Mouse (Mus musculus): ENCODE measurements around the gene Usp16.

Gene Usp16

DNA sequence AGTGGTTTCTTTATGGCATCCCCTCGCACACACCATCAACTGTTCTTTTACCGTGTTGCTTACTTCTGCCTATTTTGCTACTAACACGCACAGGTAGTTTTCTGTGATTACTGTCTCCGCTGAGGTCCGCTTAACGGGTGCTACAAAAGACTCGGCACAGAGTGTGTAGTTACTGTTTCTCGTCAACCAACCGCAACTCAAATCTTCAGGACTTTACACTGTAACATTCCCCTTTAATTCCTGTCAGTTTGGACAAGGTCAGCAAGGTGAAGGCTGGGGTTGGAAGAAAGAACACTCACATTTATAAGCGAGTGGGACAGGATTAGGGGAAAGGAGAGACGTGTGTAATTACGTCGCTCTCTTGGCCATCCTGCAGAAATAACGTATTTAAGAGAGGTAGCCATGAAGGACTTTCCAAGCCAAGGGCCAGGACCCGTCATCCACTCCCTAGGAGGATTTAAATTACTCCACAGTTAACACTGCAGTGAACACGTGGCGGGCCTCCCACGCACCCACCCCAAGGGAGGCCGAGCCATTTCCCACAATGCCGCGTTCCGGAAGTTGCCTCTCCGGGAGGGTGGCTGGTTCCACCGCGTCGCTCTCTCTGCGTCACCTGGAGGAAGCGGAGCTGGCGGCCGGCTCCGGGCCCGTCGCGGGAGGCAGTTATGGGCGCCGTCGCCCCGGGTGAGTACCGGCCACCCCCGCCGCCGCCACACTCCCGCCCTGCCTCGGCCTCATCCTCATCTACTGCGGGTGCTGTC is at the start of gene Usp16:
TSS of gene Usp16 (plus strand) at position 285 of the 761 bp plus-strand sequence.
- peak; percentile 86 for DNase-seq (ENCODE audit: low read depth)

- DNase-seq (ENCODE audit: low read depth): peak; percentile 59
Observed at GRCm38 (mm10) chr16:87405001-87405400, 49.5 kb upstream of the Usp16 start.

GRCm38 (mm10) chr16:87420662-87421061 is 33.8 kb upstream of the Usp16 start:
- DNase-seq (ENCODE audit: low read depth): no peak

DNA sequence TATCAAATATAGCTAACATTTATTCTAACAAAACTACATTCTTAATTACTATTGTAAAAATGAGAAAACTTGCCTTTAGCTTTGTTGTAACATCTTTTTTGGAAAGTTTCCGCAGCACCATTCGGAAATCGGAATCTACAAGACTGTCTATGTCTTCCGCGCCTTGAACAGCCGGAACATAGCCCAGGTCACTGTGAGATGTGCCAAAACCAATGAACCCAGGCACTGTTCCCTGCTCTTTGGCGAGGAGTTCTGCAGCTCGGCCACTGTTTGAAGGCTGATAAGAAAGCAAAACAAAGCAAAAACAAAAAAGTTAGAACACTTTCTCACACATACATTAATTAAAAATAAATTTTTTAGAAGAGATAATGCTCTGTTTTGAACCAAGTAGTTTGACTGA is 27.0 kb upstream of the Usp16 start:
- no peak for DNase-seq (ENCODE audit: low read depth)

DNA sequence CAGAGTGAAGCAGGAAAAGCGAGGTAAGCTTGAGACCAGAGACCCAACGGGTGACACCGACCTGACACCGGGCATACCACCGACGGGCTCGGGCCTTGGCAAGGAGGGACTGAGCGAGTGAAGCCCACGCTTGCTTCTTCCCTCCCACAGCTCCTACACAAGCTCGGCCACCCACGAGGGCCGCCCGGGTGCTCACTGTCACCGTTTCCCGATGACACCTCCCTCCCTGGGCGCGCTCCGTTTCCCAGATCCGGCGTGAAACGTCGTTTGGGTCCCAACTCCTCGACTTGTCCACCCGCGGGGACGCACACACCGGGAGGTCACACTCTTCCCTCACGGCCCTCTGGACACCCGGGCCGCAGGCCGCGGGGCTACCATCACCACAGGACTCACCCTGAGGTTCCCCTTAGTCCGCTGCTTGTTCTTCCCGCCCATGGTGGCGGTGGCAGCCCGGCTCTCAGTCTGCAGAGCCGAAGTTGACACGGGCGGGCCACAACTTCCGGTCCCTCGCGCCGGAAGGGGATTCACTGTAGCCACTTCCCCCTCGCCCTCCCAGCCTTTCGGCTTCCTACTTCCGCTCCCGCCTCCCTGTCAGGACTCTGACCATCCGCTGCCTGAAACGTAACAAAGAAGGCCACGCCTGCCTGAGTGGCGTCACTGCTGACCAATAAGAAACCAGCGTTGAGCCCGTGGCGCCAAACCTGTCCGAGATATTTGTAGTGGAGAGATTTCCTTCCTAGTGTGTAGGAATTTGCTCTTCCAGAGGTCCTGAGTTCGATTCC is 22.3 kb upstream of the Usp16 start, which contains the start of gene Ltn1:
TSS of gene Ltn1 (minus strand) at position 580 of the 782 bp plus-strand sequence.
- peak; percentile 98 for DNase-seq (ENCODE audit: low read depth)

DNA sequence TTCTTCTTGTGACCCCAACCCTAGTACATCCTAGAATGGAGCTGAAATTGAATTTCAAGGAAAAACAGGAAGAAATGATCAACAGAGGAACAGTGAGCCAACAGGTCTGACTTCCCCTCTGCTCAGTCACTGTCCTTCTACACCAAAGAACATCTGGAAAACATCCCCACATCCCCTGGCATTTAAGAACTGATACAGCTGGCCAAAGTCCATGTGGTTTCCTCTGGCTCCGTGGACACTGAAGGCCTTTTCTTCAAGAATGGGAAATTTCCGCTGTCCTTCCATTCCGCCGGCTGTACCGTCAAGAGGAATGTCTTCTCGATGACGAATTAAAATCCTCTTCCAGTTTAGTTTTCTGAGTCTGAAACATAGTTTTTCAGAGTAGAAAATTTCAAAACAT is 20.2 kb upstream of the Usp16 start:
- DNase-seq (ENCODE audit: low read depth): no peak

DNA sequence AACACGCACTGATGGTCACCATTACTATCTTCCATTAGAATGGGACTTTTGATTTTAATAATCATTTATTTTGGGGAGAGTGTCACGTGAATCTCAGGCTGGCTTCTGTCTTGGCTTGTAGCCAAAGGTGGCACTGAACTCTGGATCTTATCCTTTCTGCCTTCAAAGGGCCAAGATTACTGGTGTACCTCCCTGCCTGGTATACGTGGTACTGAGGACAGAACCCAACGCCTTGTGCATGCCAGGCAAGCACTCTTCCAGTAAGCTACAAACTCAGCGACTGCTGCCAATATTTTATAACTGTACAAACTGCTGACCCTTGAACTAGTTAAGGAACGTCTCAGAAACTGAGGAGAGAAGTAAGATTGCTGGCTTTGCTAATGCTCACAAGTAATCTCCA is 19.6 kb upstream of the Usp16 start:
- no peak for DNase-seq (ENCODE audit: low read depth)

- no peak for DNase-seq (ENCODE audit: low read depth)
Observed at GRCm38 (mm10) chr16:87435411-87436205, 18.9 kb upstream of the Usp16 start.

- DNase-seq (ENCODE audit: low read depth): no peak
Observed at GRCm38 (mm10) chr16:87437096-87437495, 17.4 kb upstream of the Usp16 start.

GRCm38 (mm10) chr16:87438697-87439096 is 15.8 kb upstream of the Usp16 start:
- DNase-seq (ENCODE audit: low read depth): no peak

DNA sequence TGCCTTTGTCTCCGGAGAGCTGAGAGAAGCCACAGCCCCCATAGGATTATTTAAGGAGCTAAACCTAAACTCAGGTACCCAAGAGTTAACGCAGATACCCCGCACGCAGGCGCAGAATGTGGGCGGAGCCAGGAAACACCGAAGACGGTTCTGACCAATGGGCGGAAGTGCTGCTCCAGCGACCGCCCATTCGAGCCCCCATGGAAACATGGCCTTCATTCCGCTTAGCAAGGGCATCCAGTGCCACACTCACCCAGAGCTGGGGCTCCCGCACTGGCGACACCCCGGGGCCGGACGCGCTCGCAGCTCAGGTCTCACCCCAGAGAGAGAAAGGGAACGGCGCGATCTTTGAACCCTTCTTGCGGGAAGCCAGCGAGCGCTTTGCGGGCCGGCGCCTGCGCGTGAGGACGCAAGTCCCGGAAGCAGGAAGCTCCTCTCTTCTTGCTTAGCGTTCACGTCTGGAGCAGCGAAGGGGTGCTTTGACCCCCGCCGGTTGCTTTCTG is 14.3 kb upstream of the Usp16 start, which contains the start of gene Rwdd2b:
TSS of gene Rwdd2b (minus strand) at position 390 of the 503 bp plus-strand sequence.
- peak; percentile 94 for DNase-seq (ENCODE audit: low read depth)

DNA sequence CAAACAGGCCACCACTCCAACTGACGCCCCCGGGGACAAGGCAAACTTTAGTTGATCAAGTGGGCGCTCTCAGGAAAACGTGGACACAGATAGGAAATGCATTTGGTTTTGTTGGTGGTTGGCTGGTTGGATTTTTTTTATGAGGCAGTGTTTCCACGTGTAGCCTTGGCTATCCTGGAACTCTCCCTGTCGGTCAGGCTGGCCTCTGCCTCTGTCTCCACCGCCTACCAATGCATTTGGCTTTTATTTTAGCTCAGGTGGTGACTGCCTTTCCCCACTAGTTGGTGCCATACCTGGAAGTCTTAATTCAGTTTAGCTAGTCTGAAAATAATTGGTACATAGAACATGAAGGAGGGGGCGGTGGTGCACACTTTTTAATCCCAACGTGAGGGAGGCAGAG is 13.4 kb upstream of the Usp16 start:
- no peak for DNase-seq (ENCODE audit: low read depth)

DNA sequence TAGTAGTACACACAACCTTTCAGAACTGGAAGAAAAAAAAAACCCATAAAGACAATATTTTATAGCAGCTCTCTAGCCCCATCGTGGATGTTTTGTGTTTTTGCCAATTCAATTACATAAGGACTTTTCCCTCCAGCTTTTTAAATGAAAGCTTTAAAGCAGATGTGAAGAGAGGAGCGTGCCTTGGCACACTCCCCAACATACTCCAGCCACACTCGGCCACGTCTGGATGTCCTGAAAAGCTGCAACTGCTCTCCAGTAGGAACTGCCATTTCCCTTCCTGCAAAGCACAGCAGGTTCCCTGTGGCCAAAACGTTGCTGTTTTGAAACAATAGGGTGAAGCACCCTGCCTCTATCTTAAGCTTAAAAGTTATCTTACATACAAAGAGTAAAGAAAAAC is 12.2 kb upstream of the Usp16 start:
- no peak for DNase-seq (ENCODE audit: low read depth)

GRCm38 (mm10) chr16:87443245-87443644 is 11.3 kb upstream of the Usp16 start:
- no peak for DNase-seq (ENCODE audit: low read depth)

DNA sequence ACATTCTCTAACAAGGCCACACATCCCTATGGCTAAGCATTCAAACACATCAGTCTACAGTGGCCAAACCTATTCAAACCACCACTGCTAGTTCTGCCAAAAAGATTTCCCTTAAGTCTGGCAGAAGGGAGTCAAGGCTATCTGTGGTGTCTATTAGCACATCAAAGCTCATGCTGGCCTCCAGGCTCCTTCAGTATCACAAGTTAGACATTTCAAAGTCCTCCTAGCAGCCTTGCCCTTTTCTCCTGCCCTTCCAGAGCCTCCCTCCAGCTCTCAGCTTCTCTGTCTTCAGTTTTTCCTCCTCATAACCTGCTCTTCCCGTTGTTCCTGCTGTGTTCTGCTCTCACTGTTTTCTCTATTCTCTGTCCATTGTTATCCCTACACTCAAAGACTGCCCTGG is 10.4 kb upstream of the Usp16 start:
- no peak for DNase-seq (ENCODE audit: low read depth)

- DNase-seq (ENCODE audit: low read depth): no peak
Observed at GRCm38 (mm10) chr16:87445110-87445509, 9.4 kb upstream of the Usp16 start.

DNA sequence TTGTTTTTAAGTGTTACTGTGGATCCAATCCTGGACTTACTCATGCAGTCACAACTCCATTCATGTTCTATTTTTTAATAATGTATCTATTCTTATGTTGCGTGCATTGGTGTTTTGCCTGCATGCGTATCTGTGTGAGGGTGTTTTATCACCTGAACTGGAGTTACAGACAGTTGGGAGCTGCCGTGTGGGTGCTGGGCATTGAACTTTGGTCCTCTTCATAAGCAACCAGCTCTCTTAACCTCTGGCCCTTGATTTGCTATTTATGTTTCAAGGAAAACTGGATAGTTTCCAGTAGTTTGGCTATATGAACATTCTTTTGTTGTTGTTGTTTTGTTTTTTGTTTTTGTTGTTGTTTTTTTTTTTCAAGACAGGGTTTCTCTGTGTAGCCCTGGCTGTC is 9.0 kb upstream of the Usp16 start:
- DNase-seq (ENCODE audit: low read depth): no peak

DNA sequence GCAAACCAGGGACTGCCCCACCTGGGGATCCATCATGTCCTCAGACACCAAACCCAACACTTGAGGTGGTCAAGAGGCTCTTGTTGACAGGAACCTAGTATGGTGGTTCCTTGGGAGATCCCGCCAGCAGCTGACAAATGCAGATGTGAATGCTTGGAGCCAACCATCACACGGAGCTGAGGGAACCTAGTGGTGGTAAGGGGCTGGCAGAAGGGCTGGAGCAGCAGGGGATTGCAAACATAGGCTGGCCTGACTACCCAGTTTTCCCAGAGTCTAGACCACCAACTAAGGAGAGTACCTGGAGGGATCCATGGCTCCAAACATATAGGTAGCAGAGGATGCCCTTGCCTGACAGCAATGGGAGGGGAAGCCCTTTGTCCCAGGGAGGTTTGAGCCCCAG is 1.3 kb upstream of the Usp16 start:
- DNase-seq (ENCODE audit: low read depth): no peak

DNA sequence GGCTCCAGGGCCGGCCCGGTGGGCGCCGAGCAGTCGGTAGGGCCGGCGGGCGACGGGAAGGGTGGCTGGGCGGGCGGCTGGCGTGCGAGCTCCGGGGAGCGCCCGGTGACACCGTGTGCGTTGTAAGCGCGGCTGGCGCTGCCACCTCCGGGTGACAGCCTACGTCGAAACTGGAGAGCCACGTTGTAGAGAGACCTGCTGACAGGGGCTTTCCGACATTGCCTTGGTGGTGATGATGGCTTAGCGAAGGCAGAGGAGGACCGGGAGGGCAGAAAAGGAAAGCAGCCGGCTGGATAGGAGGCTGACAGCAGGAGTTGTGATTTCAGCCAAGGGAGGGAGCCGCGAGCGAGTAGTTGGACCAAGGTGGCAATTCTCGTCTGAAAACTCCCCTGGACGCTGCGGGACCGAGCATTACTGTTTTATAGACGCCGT is 693 bp downstream of the Usp16 start:
- no peak for DNase-seq (ENCODE audit: low read depth)

- DNase-seq (ENCODE audit: low read depth): no peak
Observed at GRCm38 (mm10) chr16:87458752-87459151, 4.2 kb downstream of the Usp16 start.

GRCm38 (mm10) chr16:87470579-87470978 is 16.1 kb downstream of the Usp16 start:
- no peak for DNase-seq (ENCODE audit: low read depth)

- DNase-seq (ENCODE audit: low read depth): no peak
Observed at GRCm38 (mm10) chr16:87484367-87484766, 29.9 kb downstream of the Usp16 start.
